21 mouse cellular contexts compared by ENCODE assay signal in genomic region chr6:61543459-61544044, GRCm38 (mm10).
DNase-seq lines count a peak whose midpoint lies in the region; ATAC-seq and TF ChIP-seq lines count a peak whose summit lies in the region.
"Had no signal": no experiment of that assay in that cellular context is flagged by ENCODE, and none has a peak within 500 bp of the region (broad histone marks: within the 10 kb centered on the region; RNA-seq: fewer than 3 reads in every experiment).

No protein-coding gene starts in this region.

- H3K27ac ChIP-seq in forebrain, embryonic 14.5 days (ENCODE audit: low read depth, low read length) = no peak overlapping the region
- no peak overlapping the region for H3K27ac ChIP-seq in forebrain, embryonic 11.5 days (ENCODE audit: low read depth, low read length)
- no peak overlapping the region for H3K27ac ChIP-seq in cortical plate, adult 2 months (ENCODE audit: insufficient read depth, low read length)
- no peak overlapping the region for H3K27ac ChIP-seq in hindbrain, embryonic 15.5 days (replicated peaks)
- 0 out of 2 replicates have a peak overlapping the region, but pooled peaks have one; percentile 32 for H3K27ac ChIP-seq in midbrain, postnatal 0 days (ENCODE audit: low read depth, low read length)
- H3K27ac ChIP-seq: liver, embryonic 12.5 days; lung, embryonic 15.5 days; stomach, postnatal 0 days had no signal

- TF ChIP-seq POLR2A in cortical plate, adult 2 months (IDR thresholded peaks at IDR 0.05; ENCODE audit: extremely low read depth, insufficient read depth, low read length) = no peak

- DNase-seq in forebrain, embryonic 14.5 days (ENCODE audit: low spot score) = peak; percentile 44
- no peak for DNase-seq in forebrain, embryonic 11.5 days (ENCODE audit: low spot score)
- DNase-seq in midbrain, postnatal 0 days (ENCODE audit: low spot score) = peak; percentile 44
- DNase-seq in urinary bladder, adult 18-20 months (ENCODE audit: low spot score in 2 of 2) = no peak
- no peak for DNase-seq in lung, postnatal 14 days
- DNase-seq in cerebellum, adult 11-12 months = no peak
- DNase-seq: adrenal gland, postnatal 25 days; B cell, adult 2 months; cerebellum, adult 9-11 months; embryo, embryonic 11 days; gastrocnemius, postnatal 25 days; kidney, adult 8-10 months; kidney, postnatal 4 days; layer of hippocampus, postnatal 36 days; right cerebral cortex, postnatal 25 days; thymus, postnatal 25 days had no signal

- H3K4me3 ChIP-seq in forebrain, embryonic 14.5 days (ENCODE audit: low read depth, low read length) = no peak overlapping the region
- H3K4me3 ChIP-seq in forebrain, embryonic 11.5 days (ENCODE audit: low read depth, low read length) = no peak overlapping the region
- 0 out of 2 replicates have a peak overlapping the region, but pooled peaks have one; percentile 18 for H3K4me3 ChIP-seq in cortical plate, adult 2 months (ENCODE audit: insufficient read depth, low read length)
- no peak overlapping the region for H3K4me3 ChIP-seq in hindbrain, embryonic 15.5 days
- peak overlapping the region; percentile 11; the same call in 1 of the 2 replicates for H3K4me3 ChIP-seq in midbrain, postnatal 0 days (ENCODE audit: low read depth, low read length)
- H3K4me3 ChIP-seq: liver, embryonic 12.5 days; lung, embryonic 15.5 days had no signal

- no peak overlapping the region for H3K9ac ChIP-seq in forebrain, embryonic 14.5 days (ENCODE audit: low read length)
- no peak overlapping the region for H3K9ac ChIP-seq in forebrain, embryonic 11.5 days (ENCODE audit: low read length)
- no peak overlapping the region for H3K9ac ChIP-seq in hindbrain, embryonic 15.5 days
- no peak overlapping the region for H3K9ac ChIP-seq in midbrain, postnatal 0 days (replicated peaks; ENCODE audit: low read length, poor library complexity, severe bottlenecking)
- H3K9ac ChIP-seq: liver, embryonic 12.5 days; lung, embryonic 15.5 days had no signal

- TF ChIP-seq CTCF in cortical plate, adult 2 months (IDR thresholded peaks at IDR 0.05; ENCODE audit: extremely low read depth, insufficient read depth, low read length) = no peak
- no peak for TF ChIP-seq CTCF in midbrain, postnatal 0 days (IDR thresholded peaks at IDR 0.05)

- ATAC-seq in forebrain, embryonic 14.5 days = peak; percentile 51; the same call in 1 of the 2 replicates
- ATAC-seq in forebrain, embryonic 11.5 days (replicated peaks; ENCODE audit: low FRiP score) = no peak; the same call in 1 of the 2 replicates
- ATAC-seq in hindbrain, embryonic 15.5 days (ENCODE audit: low FRiP score, low read depth) = peak; percentile 51
- ATAC-seq in midbrain, postnatal 0 days (ENCODE audit: low FRiP score) = no peak
- ATAC-seq: liver, embryonic 12.5 days had no signal

- H3K9me3 ChIP-seq in forebrain, embryonic 14.5 days (replicated peaks; ENCODE audit: control insufficient read depth, low read length) = no peaks in the 10 kb centered on the region
- H3K9me3 ChIP-seq in forebrain, embryonic 11.5 days (ENCODE audit: control insufficient read depth, low read length) = no peaks in the 10 kb centered on the region
- H3K9me3 ChIP-seq in hindbrain, embryonic 15.5 days = no peaks in the 10 kb centered on the region
- H3K9me3 ChIP-seq in midbrain, postnatal 0 days (ENCODE audit: low read length) = no peaks in the 10 kb centered on the region
- H3K9me3 ChIP-seq: liver, embryonic 12.5 days; lung, embryonic 15.5 days had no signal

- no peaks in the 10 kb centered on the region for H3K4me1 ChIP-seq in forebrain, embryonic 14.5 days (ENCODE audit: control insufficient read depth, insufficient read depth, low read length)
- H3K4me1 ChIP-seq in forebrain, embryonic 11.5 days (replicated peaks; ENCODE audit: control insufficient read depth, insufficient read depth, low read length) = no peaks in the 10 kb centered on the region
- no peaks in the 10 kb centered on the region for H3K4me1 ChIP-seq in cortical plate, adult 2 months (ENCODE audit: control insufficient read depth, insufficient read depth, low read length)
- H3K4me1 ChIP-seq in hindbrain, embryonic 15.5 days (replicated peaks) = peaks cover 10% of the 10 kb centered on the region; the same call in 1 of the 2 replicates
- no peaks in the 10 kb centered on the region for H3K4me1 ChIP-seq in midbrain, postnatal 0 days (ENCODE audit: insufficient read depth, low read length)
- H3K4me1 ChIP-seq: liver, embryonic 12.5 days; lung, embryonic 15.5 days had no signal

- no peak overlapping the region for H3K4me2 ChIP-seq in forebrain, embryonic 14.5 days (ENCODE audit: low read length)
- H3K4me2 ChIP-seq in forebrain, embryonic 11.5 days (ENCODE audit: low read depth, low read length, severe bottlenecking) = no peak overlapping the region
- peak overlapping the region; percentile 33 for H3K4me2 ChIP-seq in hindbrain, embryonic 15.5 days
- H3K4me2 ChIP-seq in midbrain, postnatal 0 days (ENCODE audit: low read depth, low read length, poor library complexity, severe bottlenecking) = peak overlapping the region; percentile 26; the same call in 1 of the 2 replicates
- H3K4me2 ChIP-seq: liver, embryonic 12.5 days; lung, embryonic 15.5 days had no signal

- no peaks in the 10 kb centered on the region for H3K36me3 ChIP-seq in forebrain, embryonic 14.5 days (ENCODE audit: control insufficient read depth, insufficient read depth, low read length)
- H3K36me3 ChIP-seq in forebrain, embryonic 11.5 days (ENCODE audit: control insufficient read depth, insufficient read depth, low read length) = no peaks in the 10 kb centered on the region
- no peaks in the 10 kb centered on the region for H3K36me3 ChIP-seq in hindbrain, embryonic 15.5 days
- H3K36me3 ChIP-seq in midbrain, postnatal 0 days (ENCODE audit: insufficient read depth, low read length) = no peaks in the 10 kb centered on the region
- H3K36me3 ChIP-seq: liver, embryonic 12.5 days; lung, embryonic 15.5 days had no signal

- 41% methylated on average over 7 of the region's 7 CpGs for WGBS in forebrain, embryonic 14.5 days
- 66% methylated on average over 7 of the region's 7 CpGs for WGBS in forebrain, embryonic 11.5 days
- WGBS in hindbrain, embryonic 15.5 days = 36% methylated on average over 7 of the region's 7 CpGs
- WGBS in midbrain, postnatal 0 days = 19% methylated on average over 7 of the region's 7 CpGs

- H3K27me3 ChIP-seq in forebrain, embryonic 14.5 days (replicated peaks; ENCODE audit: control insufficient read depth, insufficient read depth, low read length) = no peaks in the 10 kb centered on the region
- no peaks in the 10 kb centered on the region for H3K27me3 ChIP-seq in forebrain, embryonic 11.5 days (ENCODE audit: control insufficient read depth, insufficient read depth, low read length)
- H3K27me3 ChIP-seq in hindbrain, embryonic 15.5 days = no peaks in the 10 kb centered on the region
- no peaks in the 10 kb centered on the region for H3K27me3 ChIP-seq in midbrain, postnatal 0 days (ENCODE audit: insufficient read depth, low read length)
- H3K27me3 ChIP-seq: liver, embryonic 12.5 days; lung, embryonic 15.5 days had no signal

Comparison
In these comparisons a context has a peak if more than half of its experiments do, and no peak if none do; other contexts are left out.
1. ATAC-seq: peak in forebrain, embryonic 14.5 days (single experiment) and hindbrain, embryonic 15.5 days (single experiment); none in forebrain, embryonic 11.5 days (single experiment) and midbrain, postnatal 0 days (single experiment).
2. DNase-seq: peak in forebrain, embryonic 14.5 days (single experiment) and midbrain, postnatal 0 days (single experiment); none in forebrain, embryonic 11.5 days (single experiment), urinary bladder, adult 18-20 months (0 of 2), lung, postnatal 14 days (single experiment) and cerebellum, adult 11-12 months (single experiment).
3. H3K4me2 ChIP-seq: peak in hindbrain, embryonic 15.5 days (single experiment) and midbrain, postnatal 0 days (single experiment); none in forebrain, embryonic 14.5 days (single experiment) and forebrain, embryonic 11.5 days (single experiment).
4. H3K4me3 ChIP-seq: peak in cortical plate, adult 2 months (single experiment) and midbrain, postnatal 0 days (single experiment); none in forebrain, embryonic 14.5 days (single experiment), forebrain, embryonic 11.5 days (single experiment) and hindbrain, embryonic 15.5 days (single experiment).